Mouse (Mus musculus): ENCODE data around the gene Usp7.
A peak's percentile ranks its signal among the peaks of the same experiment; 100 is the strongest.
"Not testable (repeated sequence)": the region's sequence is repeated elsewhere in the genome, so short reads cannot be mapped to it uniquely, and the experiment has no call there.

The Usp7 gene

DNA sequence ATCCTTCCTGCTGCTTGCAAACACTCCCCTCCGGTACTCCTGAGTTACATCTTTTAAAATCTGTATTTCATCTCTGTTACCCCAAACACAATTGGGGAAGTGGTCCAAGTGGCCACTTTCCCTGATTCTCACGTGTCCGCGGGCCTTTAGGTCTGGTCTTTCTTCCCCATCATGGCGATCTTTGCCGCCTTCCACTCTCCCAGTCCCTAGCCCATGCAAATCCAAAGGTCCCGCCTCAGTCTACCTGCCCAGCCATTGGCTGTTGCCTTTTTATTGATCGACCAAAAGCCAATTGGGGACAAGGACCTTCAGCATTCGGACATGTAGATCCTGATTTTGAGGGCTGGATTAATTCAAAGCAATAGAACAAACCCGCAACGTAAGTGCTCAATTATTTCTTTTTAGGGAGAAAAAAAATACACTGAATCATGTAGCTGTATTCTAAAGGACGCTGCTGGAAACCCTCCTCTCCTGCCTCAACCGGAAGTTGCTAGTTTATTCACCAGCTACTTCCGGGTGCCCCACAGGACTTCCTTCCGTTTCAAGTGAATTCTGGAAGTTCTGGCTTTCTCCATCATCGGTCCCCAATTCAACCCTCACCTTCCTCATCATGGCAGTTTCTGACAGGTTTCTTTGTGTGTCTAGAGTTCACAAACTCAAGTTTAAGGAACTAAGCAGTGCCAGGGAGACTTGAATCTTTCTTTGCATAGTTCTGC is 8.8 kb downstream of the Usp7 start:
- no peak for DNase-seq (ENCODE audit: low spot score in 2 of 2)

DNA sequence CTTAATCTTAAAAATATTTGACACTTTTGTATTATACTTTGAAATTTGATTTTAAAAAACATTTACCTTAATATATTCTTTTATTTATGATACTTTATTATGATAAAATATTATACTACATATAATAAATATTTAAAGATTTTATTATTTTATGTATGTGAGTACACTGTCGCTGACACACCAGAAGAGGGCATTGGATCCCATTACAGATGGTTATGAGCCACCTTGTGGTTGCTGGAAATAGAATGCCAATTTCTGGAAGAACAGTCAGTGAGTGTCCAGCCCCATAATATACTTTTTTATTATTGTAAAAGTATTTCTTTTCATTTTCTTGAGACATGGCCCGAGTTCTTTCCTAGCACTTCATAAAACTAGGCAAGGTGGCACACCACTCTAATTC is 10.4 kb downstream of the Usp7 start:
- DNase-seq (ENCODE audit: low spot score in 2 of 2), result no peak

DNA sequence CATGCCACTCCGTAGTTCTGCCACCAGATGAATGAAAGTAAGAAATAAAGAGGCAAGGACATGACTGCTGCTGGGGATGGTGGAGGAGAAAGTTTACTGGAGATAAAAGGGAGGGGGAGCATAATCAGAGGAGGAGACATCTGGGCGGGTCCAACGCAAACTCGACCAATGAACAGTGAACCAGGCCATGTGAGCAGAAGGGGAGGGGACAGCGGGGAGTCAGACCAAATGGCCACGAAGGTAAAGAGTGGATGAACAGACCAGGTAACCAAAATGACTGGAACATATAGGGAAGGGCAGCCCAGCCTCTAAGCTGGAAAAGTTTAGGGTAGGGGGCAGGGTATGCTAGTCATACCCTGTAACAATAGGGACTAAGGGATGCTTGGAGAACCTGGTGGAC is 10.9 kb downstream of the Usp7 start:
- no peak for DNase-seq (ENCODE audit: low spot score in 2 of 2)

DNA sequence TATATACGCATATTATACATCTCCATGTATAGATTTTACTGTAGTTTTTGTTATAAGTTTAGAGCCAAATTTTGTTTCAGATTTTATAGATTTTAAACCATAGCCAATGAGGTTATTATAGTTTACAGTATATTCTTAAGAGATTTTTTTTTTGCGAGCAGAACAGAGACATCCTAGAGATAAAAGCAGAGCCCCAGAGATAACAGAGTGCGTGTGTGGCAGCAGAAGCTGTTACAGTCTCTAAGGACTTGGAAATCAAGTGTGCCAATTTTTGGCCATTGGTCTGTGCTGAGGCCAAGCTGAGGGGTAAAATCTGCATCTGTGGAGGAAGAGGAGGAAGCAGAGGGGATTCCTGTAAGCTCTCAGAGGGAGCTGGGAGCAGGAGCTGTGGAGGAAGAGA is 11.9 kb downstream of the Usp7 start:
- DNase-seq (ENCODE audit: low spot score in 2 of 2), result no peak

DNA sequence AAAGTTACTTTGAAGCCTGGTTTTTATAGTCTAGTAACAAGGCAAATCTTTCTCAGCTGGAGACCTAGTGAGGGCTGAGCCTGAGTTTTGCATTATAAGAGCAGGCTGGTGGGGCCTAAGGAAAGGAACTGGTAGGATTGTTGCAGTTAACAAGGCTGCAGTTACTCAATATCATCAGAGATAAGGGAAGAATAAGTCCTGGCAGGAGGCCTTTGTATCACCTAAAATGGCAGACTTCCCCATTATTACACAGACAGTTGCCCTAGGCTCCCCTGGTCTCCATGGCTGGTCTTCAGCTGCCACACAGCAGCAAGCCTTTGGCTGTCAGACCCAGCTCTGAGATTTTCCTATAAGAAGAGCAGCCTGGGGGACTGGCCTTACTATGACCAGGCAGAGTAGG is 13.4 kb downstream of the Usp7 start:
- no peak for DNase-seq (ENCODE audit: low spot score in 2 of 2)

DNA sequence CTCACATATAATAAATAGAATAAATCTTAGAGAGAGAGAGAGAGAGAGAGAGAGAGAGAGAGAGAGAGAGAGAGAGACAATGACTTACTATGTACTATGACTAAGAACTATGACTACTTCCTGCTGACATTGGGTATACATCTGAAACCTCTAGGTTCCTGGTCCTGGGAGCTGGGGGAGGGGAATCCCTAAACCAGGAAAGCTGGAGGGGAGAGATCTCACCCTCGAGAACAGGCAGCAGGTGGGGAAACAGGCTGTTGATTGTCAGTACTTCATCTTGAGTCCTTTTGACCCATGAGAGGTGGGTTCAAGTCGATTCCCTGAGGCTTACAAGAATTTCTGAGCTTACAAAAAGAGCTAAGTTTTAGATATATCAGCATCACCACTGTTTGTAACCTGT is 14.9 kb downstream of the Usp7 start:
- no peak for DNase-seq (ENCODE audit: low spot score in 2 of 2)

DNA sequence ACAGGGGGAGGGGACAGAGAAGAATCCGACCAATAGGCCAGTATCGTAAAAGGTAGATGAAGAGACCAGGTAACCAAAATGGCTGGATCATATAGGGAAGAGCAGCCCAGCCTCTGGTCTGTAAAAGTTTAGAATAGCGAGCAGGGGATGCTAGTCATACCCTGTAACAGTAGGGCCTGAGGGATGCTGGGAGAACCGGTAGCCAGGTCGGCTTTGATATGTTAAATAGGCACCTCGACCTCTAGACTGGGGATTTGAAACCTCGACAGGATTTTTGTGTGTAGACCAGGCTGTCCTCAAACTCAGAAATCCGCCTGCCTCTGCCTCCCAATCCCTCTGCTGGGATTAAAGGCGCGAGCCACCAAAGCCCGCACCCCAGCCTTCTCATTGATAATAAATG is 15.5 kb downstream of the Usp7 start:
- no peak for DNase-seq (ENCODE audit: low spot score in 2 of 2)

DNA sequence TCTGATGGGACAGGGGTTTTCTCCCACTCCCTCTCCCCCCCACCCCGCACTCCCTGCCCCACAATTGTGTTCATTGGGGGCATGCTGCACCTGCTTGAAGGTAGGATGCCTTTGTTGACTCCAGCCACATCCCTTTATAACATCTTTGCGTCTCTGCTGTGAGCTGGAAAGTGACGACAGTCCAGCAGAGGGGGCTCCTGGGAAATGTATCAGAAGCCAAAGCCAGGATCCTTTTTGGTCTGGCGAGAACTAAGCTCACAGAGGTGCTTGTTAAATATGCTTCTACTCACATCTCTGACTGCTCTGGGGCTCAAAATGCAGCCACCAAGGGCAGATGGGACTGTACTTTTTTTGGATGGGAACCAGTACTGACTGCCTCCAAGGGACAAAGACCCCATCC is 21.0 kb downstream of the Usp7 start:
- no peak for DNase-seq (ENCODE audit: low spot score in 2 of 2)

DNA sequence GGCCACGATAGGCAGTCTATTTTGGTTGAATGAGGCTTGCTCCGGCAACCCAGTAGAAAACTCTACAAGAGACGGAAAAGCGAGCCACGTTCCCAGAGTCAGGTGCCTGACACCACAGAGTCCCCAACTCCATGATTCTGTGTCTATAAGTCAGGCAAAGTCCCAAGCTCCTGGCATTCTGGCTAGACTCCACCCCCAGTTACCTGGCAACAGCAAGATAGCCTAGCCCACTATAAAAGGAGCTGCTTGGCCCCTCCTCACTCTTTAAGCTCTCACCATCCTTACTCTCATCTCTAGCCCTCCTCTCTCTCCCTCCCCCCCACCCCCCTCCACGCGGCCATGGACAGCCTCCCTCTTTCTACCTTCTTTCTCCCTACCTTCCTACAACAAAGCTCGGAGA is 21.8 kb downstream of the Usp7 start:
- not testable (repeated sequence) for DNase-seq (ENCODE audit: low spot score in 2 of 2)

DNA sequence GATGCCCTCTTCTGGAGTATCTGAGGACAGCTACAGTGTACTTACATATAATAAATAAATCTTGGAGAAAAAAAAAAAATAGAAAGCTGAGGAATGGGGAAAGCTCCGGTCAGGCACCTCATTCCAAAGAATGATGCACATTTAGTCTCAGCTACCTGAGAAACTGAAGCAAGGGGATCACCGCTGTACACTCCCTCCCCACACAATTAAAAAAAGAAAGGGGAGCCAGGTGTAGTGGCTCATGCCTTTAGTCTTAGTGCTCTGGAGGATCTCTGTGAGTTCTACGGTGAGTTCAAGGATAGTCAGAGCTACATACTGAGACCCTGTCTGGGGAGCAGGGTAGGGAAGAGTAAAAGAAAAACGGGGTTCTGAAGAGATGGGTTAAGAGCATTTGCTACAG is 22.6 kb downstream of the Usp7 start:
- DNase-seq (ENCODE audit: low spot score in 2 of 2), result no peak

DNA sequence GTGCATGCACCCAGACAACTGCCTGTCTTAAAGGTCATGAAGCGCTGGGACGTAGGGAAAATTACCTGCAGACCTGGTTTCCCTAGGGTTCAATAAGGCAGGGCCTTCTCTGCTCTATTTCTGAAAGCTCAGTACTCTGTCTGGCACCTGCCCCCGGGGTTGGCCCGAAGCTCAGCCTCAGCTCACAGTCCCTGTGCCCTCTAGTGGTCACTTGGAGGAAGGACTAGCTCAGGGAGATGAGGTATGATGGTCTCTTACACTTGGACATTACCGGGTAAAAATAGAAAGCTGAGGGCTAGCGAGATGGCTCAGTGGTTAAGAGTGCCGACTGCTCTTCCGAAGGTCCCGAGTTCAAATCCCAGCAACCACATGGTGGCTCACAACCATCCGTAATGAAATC is 23.0 kb downstream of the Usp7 start:
- peak; percentile 71 to 86 for DNase-seq (ENCODE audit: low spot score in 2 of 2)

DNA sequence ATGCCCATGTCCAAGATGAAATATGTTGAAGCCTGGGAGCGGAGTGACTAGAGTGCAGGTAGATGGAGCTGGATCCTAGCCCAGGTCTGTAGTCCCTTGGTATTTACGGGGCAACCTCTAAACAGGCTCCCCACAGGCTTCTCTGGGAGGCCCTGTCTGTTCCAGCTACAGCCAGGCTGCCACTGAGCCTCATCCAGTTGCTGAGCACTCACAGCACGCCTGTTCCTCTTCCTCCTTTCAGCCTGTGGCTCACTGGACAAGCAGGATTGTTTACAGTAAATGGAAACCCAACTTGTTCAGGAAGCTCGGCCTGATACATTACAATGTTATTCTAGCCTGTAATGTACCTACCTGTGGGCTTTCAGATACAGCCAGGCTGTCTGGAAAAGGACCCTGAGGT is 23.5 kb downstream of the Usp7 start:
- DNase-seq (ENCODE audit: low spot score in 2 of 2), result peak in 1 of 2 experiments; percentile 39

DNA sequence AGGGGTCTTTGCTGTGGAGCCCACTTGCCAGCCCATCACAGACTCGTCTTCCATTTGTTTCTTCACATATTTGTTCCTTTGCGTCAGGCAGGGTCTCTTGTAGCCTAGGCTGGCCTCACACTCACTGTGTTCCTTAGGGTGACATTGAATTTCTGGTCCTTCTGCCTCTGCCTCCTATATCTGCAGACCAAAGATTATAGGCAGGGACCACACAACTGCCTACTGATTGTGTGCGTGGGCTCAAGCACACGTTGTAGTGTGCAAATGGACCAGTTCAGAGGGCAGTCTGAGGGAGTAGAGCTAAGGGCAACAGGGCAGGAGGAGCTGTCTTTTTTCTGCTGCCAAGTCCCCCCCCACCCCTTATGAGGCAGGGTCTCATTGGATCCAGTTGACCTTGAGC is 24.0 kb downstream of the Usp7 start:
- DNase-seq (ENCODE audit: low spot score in 2 of 2), result no peak

DNA sequence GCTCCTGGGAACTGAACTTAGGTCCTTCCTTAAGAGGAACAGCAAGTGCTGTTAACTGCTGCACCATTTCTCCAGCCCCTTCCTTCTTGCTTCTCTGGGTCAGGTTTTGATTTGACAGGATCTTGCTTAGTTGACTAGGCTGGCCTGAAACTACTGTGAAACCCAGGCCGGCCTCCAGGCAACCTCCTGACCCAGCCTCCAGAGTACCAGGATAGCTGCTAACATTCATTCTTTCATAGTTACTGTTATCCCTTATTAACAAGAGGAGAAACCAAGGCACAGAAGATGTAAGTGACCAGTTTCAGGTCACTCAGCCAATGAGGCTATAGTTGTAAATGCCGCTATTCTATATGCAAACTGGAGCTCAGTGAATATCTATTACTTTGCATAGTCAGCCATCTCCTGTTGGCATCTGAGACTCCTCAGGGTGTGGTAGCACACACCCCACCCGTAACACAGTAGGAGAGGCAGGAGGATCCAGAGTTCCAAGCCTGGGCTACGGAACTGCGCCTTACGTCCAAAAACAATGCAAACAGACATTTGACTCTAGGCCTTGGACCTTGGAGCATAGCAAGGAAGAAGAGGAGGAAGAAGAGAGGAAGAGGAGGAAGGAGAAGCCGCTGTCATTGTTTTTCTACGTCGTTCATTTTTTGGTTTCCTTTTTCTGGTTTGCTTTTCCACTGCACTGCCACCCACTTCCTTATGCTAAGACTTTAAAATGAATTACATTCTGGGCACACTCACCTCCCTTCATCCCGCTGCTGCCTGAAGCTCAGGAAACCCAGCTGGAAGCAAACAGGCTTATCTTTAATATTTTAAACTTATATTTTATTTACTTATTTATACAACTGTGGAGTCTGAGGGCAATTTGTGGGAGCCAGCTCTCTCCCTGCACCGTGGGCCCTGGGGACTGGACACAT is 24.7 kb downstream of the Usp7 start:
- peak in 1 of 2 experiments; percentile 49 for DNase-seq (ENCODE audit: low spot score in 2 of 2)

DNA sequence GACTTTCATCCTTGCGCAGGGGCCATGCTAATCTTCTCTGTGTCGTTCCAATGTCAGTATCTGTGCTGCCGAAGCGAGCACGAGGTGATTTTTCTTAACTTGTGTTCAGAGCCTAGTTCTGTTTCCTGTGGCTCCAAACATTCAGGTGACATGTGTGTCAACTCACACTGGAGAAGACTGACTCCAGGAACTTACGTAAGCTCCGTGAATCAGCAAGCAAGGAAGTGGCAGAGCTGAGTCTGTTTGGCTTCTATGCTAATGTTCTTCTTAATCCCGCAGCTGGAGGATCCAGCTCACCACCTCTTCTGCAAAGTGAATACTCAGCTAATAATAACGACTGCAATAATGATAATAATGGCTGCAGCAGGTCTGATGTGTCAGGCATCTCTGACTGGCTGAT is 25.9 kb downstream of the Usp7 start:
- DNase-seq (ENCODE audit: low spot score in 2 of 2), result no peak

DNA sequence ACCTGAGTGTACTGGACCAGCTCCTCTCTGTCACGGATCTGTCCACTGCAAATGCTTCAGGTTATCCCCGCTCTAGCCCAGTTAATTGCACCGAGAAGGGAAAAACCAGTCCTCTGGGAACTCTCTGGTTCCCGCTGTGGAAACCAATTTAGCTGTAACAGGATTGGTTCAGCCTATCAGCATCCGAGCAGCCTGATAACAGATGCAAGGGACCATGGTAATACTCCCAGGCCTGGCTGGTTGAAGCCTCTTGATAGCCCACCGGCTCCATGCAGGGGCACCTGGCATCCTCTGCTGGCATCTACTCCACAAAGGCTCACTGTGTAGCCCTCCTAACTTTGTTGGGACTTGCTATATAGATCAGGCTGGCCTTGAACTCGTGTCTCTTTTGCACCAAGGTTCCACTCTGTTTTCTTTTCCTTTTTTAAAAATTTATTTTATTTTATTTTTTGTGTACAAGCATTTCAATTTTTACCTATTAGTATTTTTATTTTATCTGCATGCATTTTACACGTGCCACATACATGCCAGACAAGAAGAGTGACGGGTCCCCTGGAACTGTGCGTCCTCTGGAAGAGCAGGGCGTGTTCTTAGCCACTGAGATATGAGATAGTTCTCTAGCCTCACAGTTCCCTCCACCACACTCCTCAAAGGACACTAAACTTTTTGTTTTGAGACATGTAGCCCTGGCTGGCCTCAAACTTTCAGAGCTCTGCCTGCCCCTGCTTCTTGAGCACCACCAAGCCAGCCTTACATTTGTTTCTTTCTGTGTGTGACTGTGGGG is 27.8 kb downstream of the Usp7 start:
- DNase-seq (ENCODE audit: low spot score in 2 of 2), result peak in 1 of 2 experiments; percentile 48

DNA sequence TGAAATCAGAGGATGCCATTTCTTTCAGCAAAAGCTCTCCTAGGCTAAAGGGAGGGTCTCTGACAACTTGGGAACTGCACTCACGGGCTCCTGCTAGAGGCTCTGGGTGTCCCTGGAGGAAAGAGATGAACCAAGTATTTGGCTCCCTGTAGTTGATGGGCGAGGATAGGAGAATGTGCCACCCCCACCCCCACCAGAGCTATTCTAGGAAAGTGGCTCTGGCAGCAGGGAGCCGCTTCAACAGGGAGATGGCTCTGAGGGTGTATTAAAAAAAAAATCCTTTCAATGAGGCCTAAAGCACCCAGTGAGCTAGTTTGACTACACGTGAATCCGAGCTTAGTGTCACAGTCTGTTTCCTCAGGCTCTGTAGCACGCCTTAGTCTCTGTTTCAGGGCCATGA is 29.1 kb downstream of the Usp7 start:
- DNase-seq (ENCODE audit: low spot score in 2 of 2), result no peak

DNA sequence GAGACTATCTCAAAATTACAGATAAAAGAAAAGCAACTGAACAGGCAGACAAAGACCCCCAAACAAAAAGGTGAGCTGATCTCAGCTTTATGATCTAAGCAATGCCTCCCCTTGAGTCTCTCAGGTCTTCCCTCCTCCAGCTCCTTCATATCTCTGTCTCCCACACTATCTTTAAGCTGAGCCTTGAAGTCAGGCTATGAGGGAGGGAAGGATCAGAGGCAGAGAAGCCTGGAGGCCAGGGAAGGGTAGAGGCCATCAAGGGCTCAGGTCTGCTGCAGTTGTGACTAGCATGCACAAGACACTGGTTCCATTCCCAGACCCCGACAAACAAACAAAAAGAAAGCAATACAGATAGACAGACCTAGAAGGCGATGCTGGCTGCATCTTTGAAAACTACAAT is 30.2 kb downstream of the Usp7 start:
- DNase-seq (ENCODE audit: low spot score in 2 of 2), result no peak

DNA sequence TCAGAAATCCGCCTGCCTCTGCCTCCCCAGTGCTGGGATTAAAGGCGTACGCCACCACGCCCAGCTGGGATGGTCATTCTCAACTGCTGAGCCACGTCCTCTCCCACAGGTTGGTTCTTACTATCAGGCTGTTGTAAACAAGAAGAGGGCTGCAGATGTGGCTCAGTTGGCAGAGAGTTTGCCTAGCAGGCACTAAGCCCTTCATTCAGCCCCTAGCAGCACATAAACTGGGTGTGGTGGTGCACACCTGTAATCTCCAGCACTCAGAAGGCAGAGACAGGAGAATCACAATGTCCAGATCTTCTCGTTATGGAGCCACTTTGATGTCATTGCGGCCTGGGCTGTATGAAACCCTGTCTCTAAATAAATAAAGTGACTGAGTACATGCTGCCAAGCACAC is 31.1 kb downstream of the Usp7 start:
- peak in 1 of 2 experiments; percentile 32 for DNase-seq (ENCODE audit: low spot score in 2 of 2)

DNA sequence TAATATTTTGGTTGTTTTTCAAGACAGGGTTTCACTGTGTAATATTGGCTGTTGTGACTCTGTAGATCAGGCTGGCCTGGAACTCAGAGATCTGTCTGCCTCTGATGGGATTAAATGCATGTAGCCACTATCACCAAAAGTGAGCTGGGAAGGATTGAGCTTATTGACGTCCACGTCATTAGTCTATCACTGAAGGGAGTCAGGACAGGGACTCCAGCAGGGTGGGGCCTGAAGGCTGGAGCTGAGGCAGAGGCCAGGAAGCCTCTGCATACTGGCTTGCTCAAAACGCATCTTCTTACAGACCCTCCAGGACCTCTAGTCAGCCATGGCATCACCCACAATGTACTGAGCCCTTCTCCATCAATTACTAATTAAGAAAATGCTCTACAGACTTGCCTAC is 33.1 kb downstream of the Usp7 start:
- no peak for DNase-seq (ENCODE audit: low spot score in 2 of 2)

DNA sequence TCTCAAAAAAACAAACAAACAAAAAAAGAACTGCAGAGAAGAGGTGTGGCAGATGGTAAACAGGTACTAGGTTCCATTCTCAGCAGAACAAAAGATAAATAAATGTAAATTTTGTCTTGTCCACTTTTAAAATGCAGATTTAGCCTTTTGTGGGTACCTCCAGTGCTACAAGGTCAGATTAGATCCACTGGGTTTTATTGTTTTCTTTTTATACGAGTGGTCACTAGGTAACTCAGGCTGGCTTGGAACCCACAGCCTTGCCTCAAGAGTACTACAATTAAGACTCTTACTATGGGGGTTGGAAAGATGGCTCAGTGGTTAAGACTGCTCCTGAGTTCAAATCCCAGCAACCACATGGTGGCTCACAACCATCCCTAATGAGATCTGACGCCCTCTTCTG is 33.9 kb downstream of the Usp7 start:
- DNase-seq (ENCODE audit: low spot score in 2 of 2), result no peak

DNA sequence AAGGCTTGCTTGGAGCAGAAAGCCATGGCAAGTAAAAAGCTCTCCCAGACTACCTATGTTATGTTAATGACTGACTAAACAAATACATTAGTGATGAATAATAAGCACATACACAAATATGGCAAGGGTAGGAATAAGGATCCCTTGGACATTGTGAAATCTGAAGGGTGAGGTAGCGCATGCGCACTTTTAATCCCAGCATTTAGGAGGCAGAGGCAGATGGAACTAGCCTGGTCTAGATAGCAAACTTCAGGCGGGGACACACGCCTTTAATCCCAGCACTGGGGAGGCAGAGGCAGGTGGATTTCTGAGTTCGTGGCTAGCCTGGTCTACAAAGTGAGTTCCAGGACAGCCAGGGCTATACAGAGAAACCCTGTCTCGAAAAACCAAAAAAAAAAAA is 34.5 kb downstream of the Usp7 start:
- not testable (repeated sequence) for DNase-seq (ENCODE audit: low spot score in 2 of 2)

Data from spleen, postnatal 10 days (tissue).